Mouse (Mus musculus) thymus, adult 2 months (tissue): ENCODE results near the gene 9230104L09Rik. TPM values are rescaled to one million over a fixed set of nuclear protein-coding genes. Genes with fewer than 3 reads are reported as not detected.

Source experiments
- DNase-seq: peaks from one replicate; pipeline ENCODE4 v3.0.0; 2021
- H3K27ac ChIP-seq: fragments of 200-500 bp; 2 replicates; pipeline ENCODE4 v1.5.1; 2012; ENCODE audit warnings: low read length, control low read depth; ENCODE audit not compliant: control insufficient read depth, insufficient read depth
- H3K27me3 ChIP-seq: fragments of 200-500 bp; 2 replicates; pipeline ENCODE4 v1.6.1; 2012; ENCODE audit warnings: mild to moderate bottlenecking, low read length, moderate library complexity, mixed read lengths; ENCODE audit not compliant: control insufficient read depth, insufficient read depth
- H3K36me3 ChIP-seq: fragments of 200-500 bp; 2 replicates; pipeline ENCODE4 v1.6.1; 2012; ENCODE audit warnings: mild to moderate bottlenecking, low read length, moderate library complexity; ENCODE audit not compliant: control insufficient read depth, insufficient read depth
- H3K4me1 ChIP-seq: fragments of 200-500 bp; replicated peaks from 2 replicates; pipeline ENCODE4 v1.6.1; 2012; ENCODE audit warnings: low read length; ENCODE audit not compliant: control insufficient read depth, insufficient read depth
- H3K4me3 ChIP-seq: fragments of 200-500 bp; 2 replicates; pipeline ENCODE4 v1.5.1; 2012; ENCODE audit warnings: mild to moderate bottlenecking, low read length, control low read depth, moderate library complexity; ENCODE audit not compliant: control insufficient read depth, insufficient read depth
- CTCF ChIP-seq: fragments of 200-500 bp; IDR thresholded peaks from 2 replicates; pipeline ENCODE4 v1.5.1; 2012; ENCODE audit warnings: mild to moderate bottlenecking, control low read depth, low read length, moderate library complexity, borderline replicate concordance; ENCODE audit not compliant: control insufficient read depth, poor library complexity, insufficient read depth; ENCODE audit errors: extremely low read depth
- POLR2A ChIP-seq: fragments of 200-500 bp; IDR thresholded peaks from 2 replicates; pipeline ENCODE4 v1.6.1; 2012; ENCODE audit warnings: mild to moderate bottlenecking, low read length, control low read depth, moderate library complexity; ENCODE audit not compliant: control insufficient read depth, poor library complexity, insufficient read depth; ENCODE audit errors: extremely low read depth
- WGBS: fragments of 180-500 bp; shearing (Covaris S2); methylation state at CpG from one replicate; pipeline ENCODE4 v1.1.7; 2018; 5-methylcytosine and 5-hydroxymethylcytosine counted together
- polyA plus RNA-seq: library from polyadenylated mRNA; depleted of rRNA; stranded (reverse); fragments of >200 nt; gene quantifications from 2 replicates; pipeline ENCODE4 v1.2.3, GENCODE M21; 2012

9230104L09Rik gene
- polyA plus RNA-seq, 1 experiment = 0.30 TPM

DNA sequence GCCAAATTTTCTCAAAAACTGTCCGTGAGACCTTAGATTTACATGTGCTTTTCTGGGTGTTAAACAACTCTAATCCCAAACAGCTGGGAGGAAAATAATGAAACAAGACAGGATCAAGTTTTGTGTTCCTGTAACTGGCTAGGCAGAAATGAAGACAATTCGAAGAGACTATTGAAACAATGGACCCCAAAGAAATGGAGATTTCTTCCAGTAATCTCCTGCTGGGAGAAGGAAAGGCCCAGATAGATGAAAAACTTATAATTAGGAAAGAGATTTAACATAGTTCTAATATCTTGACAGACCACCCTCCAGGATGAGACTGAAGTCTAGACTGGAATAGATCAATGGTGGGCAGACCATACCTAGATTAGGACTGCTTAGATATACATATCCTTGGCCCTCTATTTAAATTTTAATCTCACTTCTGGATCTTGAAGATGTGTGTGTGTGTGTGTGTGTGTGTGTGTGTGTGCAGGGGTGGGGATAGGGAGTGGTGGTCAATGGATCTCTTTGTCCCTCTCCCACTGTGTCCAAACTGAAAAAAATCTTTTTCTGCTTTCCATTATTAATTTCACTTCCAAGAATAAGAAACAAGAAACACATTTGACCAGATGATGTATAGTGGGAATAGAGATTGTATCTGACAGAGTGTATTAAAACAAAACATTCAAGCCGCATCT lies 24.6 kb upstream of the 9230104L09Rik start:
- Histone ChIP-seq H3K27ac (no peak overlapping the region), H3K36me3 (no peaks in the 10 kb centered on the region), H3K27me3 (no peaks in the 10 kb centered on the region), H3K4me3 (no peak overlapping the region), H3K4me1 (no peaks in the 10 kb centered on the region)
- WGBS = 93% methylated on average over 3 of the region's 3 CpGs
- DNase-seq = no peak
- TF ChIP-seq CTCF (no peak), POLR2A (no peak)

DNA sequence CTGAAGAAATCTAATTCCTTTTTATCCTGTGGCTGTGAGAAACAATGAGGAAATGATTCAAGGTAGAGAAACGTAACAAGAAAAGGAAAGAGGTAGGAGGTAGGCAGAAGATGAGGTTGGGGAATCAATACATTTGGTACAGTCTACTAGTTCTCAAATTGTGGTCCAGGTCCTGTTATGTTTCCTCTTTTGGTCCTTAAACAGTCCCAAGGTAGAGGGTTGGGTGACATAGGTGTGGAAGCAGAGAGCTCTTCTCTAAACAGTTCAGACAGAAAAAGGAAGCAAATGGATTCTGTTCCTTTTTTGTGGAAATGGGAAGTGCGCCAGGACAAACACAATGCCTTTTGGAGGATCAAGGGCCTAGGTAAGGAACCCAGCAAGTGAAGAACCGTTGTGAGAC lies 24.0 kb upstream of the 9230104L09Rik start:
- no peak for DNase-seq
- Histone ChIP-seq H3K27me3 (no peaks in the 10 kb centered on the region), H3K27ac (no peak overlapping the region), H3K36me3 (no peaks in the 10 kb centered on the region), H3K4me1 (no peaks in the 10 kb centered on the region), H3K4me3 (no peak overlapping the region)
- TF ChIP-seq POLR2A = no peak
- no peak for TF ChIP-seq CTCF
- WGBS = 86% methylated on average over 3 of the region's 3 CpGs

GRCm38 (mm10) chr2:148884738-148885137 lies 19.9 kb upstream of the 9230104L09Rik start:
- TF ChIP-seq POLR2A (no peak), CTCF (no peak)
- no peaks in the 10 kb centered on the region for H3K4me1 ChIP-seq
- DNase-seq = no peak

DNA sequence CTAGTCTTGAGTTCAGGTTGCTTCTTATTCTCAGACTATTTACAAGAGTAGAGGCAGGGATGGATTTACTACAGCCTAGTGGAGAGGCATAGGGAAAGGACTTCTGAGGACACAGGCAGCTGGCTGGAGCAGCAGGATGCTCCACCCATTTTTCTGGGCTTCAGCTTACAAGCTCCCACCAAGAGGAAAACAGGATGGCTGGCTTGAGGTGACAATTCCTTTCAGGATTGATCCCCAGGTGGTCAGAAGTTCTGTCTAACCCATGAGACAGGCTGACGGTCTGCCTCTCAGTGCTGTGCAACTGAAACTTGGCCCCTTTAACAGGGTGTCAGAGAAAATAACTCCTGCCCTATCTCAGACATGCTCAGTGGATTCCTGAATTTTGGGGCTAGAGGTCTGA lies 14.4 kb upstream of the 9230104L09Rik start:
- DNase-seq = no peak

More at GRCm38 (mm10) chr2:148884738-148885137, 19.9 kb upstream of the 9230104L09Rik start:
- H3K36me3 ChIP-seq = no peaks in the 10 kb centered on the region
- no peak overlapping the region for H3K4me3 ChIP-seq
- H3K27ac ChIP-seq = no peak overlapping the region
- no peaks in the 10 kb centered on the region for H3K27me3 ChIP-seq

DNA sequence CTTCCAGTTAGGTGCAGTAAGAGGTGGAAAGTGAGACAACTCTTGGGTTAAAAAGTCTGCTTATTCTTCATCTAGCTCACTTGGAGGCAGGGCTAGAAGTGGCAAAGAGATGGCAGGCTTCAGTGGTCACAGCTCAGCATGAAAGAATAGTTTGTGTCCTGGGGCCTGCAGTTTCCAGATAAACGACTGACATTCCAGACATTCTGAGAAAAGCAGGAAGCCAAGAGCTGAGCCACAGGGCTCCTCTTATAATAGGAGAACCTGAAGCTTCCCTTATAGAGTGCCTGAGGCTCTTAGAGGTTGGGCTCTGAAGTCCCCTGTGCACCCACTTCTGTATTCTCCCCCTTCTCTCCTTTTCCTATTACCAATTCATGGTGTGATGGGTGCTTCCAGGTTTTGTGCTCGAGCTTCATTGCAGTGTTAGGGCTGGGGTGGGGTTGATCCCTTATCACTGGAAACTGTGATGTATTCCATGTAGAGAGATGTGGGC lies 13.8 kb upstream of the 9230104L09Rik start:
- WGBS = 64% methylated on average over 2 of the region's 2 CpGs
- H3K27me3 ChIP-seq = no peaks in the 10 kb centered on the region
- peaks cover 14% of the 10 kb centered on the region for H3K4me1 ChIP-seq
- H3K27ac ChIP-seq = no peak overlapping the region
- no peak for DNase-seq
- no peak overlapping the region for H3K4me3 ChIP-seq
- TF ChIP-seq CTCF (no peak), POLR2A (no peak)
- no peaks in the 10 kb centered on the region for H3K36me3 ChIP-seq

More for the DNA sequence above, 14.4 kb upstream of the 9230104L09Rik start:
- Histone ChIP-seq H3K4me1 (peaks cover 9% of the 10 kb centered on the region), H3K4me3 (no peak overlapping the region), H3K36me3 (no peaks in the 10 kb centered on the region), H3K27me3 (no peaks in the 10 kb centered on the region), H3K27ac (no peak overlapping the region)
- 96% methylated on average over 1 of the region's 1 CpGs for WGBS
- TF ChIP-seq CTCF (no peak), POLR2A (no peak)

DNA sequence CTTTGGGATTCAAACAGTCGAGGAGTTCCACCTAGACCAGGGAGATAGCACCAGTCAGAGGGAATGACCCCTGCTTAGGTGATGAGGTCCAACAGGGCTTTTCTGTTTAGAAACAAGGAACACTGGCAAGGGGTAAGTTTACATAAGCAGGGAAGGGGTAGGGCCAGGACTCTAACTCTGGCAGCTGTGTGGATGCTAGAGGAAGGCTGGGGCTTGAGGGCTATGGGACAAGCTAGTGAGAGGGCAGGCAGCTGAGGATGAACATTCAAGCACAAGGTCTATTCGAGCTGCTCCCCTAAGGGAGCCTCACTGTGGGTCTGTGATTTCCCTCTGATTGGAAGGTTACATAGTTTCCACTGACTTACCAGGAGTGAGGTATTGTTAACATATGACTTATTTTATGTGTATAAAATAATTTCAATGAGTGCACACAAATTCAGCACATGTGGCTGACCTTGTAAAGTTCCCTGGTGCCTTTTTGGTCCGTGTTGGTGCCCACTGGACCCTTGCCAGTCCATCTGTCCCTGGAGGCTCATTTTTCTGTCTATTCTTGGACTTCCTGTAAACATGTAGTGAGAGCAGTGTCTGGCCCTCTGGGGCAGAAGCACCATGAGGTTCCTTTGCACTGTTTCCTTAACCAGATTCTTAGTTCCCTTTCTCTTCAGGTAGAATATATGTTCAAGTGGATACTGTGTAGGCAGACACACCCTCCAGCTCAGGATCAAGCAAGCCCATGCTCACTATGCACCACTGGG lies 12.4 kb upstream of the 9230104L09Rik start:
- Histone ChIP-seq H3K27me3 (no peaks in the 10 kb centered on the region), H3K36me3 (no peaks in the 10 kb centered on the region), H3K4me3 (no peak overlapping the region), H3K4me1 (peaks cover 20% of the 10 kb centered on the region), H3K27ac (no peak overlapping the region)
- no peak for DNase-seq
- TF ChIP-seq POLR2A = no peak
- TF ChIP-seq CTCF = no peak
- WGBS = 31% methylated on average over 3 of the region's 3 CpGs
